Mouse (Mus musculus) adrenal gland, postnatal 14 days (tissue): ENCODE measurements at regions not wholly inside any gene's neighbourhood (a gene's known extent, or its start where the extent isn't known, plus 50 kb on each side); places are given as distances from the start of the nearest gene placed in this dataset.

Source experiments
- DNase-seq: peaks from one replicate; pipeline ENCODE4 v3.0.0; 2021; ENCODE audit warnings: mixed read lengths

DNA sequence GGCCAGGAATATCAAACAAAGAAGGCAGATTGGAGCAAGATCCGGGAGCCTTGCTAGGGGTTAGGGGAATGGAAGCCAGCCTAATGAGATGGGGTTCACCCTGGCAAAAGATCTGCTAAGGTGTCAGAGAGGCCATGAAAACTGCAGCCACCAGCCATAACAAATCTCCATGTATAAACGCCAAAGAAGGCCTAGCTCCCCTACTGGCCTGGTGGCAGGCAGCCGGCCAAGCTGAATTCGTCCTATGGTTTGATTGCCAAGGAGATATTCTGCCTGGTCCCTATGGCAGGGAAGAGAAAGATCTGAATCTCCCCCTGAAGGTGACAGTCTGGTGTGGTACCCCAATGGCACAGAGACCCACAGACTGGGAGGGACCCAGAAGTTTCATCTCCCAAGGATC lies 104.8 kb upstream of the E030018B13Rik start:
- DNase-seq = no peak

GRCm38 (mm10) chr7:63815531-63815930 lies 101.1 kb upstream of the E030018B13Rik start:
- no peak for DNase-seq

GRCm38 (mm10) chr7:63816056-63816941 lies 100.4 kb upstream of the E030018B13Rik start:
- peak; percentile 17 for DNase-seq

- DNase-seq = no peak
These were observed 99.2 kb upstream of the E030018B13Rik start for GRCm38 (mm10) chr7:63817476-63817875.

- no peak for DNase-seq
These were observed 98.6 kb upstream of the E030018B13Rik start for GRCm38 (mm10) chr7:63818105-63818504.

DNA sequence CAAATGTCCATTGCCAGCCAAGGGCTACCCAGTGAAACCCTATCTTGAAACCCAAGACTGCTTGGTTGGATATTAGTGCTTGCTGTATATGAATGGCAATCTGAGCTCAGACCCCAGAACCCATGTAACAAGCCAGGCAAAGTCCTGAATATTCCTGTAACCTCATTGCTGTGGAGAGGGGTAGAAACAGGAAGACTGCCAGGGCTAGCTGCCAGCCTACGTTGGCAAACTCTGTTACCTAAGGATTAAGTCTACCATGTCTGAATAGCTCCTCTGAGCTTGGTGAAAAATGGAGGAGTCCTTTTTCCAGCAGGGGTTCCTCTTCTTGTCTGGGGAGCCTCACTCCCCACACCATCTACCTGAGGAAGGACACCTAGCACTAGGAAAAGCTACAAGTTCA lies 96.4 kb upstream of the E030018B13Rik start:
- no peak for DNase-seq

DNA sequence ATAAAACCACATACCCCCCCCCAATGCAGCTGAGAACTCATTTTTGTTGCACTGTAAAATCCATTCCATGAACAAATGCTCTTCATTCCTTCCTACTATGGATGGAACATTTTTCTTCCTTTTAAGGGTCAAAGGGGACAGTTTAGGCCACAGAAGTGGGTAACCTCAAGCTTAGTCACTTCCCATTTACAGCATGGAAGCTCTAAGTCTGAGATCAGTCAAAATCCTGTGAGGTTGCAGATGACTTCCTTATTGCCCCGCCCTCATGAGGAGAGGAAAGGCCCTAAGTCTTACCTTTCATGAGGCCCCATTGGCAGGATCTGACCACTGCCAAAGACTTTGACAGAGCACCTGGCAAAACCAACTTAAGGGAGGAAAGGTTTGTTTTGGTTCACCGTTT lies 94.7 kb upstream of the E030018B13Rik start:
- DNase-seq = no peak

DNA sequence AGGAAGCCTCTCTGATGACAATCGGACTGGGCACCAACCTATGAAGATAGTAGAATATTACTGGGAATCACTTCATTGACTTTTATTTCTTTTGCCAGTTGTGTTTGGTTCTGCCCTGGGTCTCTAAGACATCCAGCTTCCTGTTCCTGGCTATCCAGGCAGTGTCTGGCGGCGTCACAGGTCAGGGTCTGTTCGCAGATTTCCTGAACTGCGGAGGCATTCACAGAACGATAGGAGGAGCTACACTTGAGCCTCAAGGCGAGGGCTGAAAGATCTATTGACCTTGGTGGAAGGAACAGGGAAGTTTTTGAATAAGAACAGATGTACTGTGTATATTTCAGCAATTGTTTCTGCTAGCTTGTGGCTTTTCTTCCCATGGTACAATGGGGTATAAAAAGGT lies 92.6 kb upstream of the E030018B13Rik start:
- DNase-seq = peak; percentile 69

DNA sequence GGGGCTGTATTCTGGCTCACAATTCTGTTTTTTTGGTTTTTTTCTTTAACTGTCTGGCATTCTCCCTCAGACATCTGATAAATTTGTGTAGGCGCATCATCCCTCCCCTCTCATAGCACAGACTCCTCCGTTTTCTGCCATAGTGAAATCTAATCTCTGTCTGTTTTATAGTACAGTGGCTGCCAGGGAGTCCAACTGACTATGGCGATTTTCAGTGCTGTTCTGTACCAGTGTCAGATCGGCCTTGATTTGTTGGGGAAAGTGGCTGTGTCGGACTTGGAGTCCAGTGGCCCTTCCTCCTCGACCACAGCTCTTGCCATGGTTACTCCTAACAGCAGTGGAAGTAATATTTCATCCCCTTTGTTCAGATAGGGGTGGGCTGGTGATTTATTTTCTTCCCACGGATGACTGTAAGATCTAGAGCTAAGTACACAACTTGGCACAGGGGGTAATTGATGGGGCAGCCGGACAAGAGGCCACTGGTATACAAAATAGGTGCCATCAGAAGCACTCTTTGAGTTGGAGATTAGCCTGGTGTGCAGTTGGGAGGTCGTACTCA lies 87.2 kb upstream of the E030018B13Rik start:
- no peak for DNase-seq

GRCm38 (mm10) chr7:63833676-63834075 lies 83.0 kb upstream of the E030018B13Rik start:
- no peak for DNase-seq

DNA sequence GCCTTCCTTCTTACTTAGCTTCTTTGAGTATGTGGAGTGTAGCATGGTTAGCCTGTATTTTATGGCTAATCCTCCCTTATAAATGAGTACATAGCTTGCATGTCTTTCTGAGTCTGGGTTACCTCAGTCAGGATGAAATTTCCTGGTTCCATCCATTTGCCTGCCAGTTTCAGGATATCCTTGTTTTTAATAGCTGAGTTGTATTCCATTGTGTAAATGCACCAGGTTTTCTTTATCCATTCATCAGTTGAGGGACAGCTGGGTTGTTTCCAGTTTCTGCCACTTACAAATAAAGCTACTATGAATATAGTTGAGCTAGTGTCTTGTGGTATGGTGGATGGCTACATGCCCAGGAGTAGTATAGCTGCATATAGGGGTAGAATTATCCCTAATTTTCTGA lies 80.7 kb upstream of the E030018B13Rik start:
- no peak for DNase-seq
